Mouse (Mus musculus) ES-Bruce4 (cell line): ENCODE results near the gene Cdc42ep1. TPM values are rescaled to one million over a fixed set of nuclear protein-coding genes. Genes with fewer than 3 reads are reported as not detected.

Experiments used
- H3K27ac ChIP-seq: 2 replicates; pipeline ENCODE4 v1.5.1; 2012; ENCODE audit warnings: low read length, inconsistent platforms; ENCODE audit not compliant: insufficient read depth
- H3K27me3 ChIP-seq: 2 replicates; pipeline ENCODE4 v1.6.1; 2012; ENCODE audit warnings: mild to moderate bottlenecking, low read length, inconsistent platforms; ENCODE audit not compliant: control insufficient read depth, poor library complexity, insufficient read depth, severe bottlenecking
- H3K36me3 ChIP-seq: 2 replicates; pipeline ENCODE4 v1.6.1; 2012; ENCODE audit warnings: inconsistent platforms, mild to moderate bottlenecking, low read length, moderate library complexity; ENCODE audit not compliant: control insufficient read depth, poor library complexity, insufficient read depth, severe bottlenecking
- H3K4me1 ChIP-seq: one replicate; pipeline ENCODE4 v1.8.1; 2011; ENCODE audit warnings: low read length; ENCODE audit not compliant: control insufficient read depth, insufficient read depth
- H3K4me3 ChIP-seq: 2 replicates; pipeline ENCODE4 v1.5.1; 2011; ENCODE audit warnings: low read depth, mild to moderate bottlenecking, low read length
- H3K9ac ChIP-seq: 2 replicates; pipeline ENCODE4 v1.6.1; 2012; ENCODE audit warnings: low read depth, mild to moderate bottlenecking, inconsistent platforms; ENCODE audit not compliant: poor library complexity, severe bottlenecking
- H3K9me3 ChIP-seq: replicated peaks from 2 replicates; pipeline ENCODE4 v1.6.1; 2012; ENCODE audit warnings: mild to moderate bottlenecking, low read length, inconsistent platforms; ENCODE audit not compliant: control insufficient read depth, poor library complexity, insufficient read depth, severe bottlenecking
- CTCF ChIP-seq: IDR thresholded peaks from one replicate; pipeline ENCODE4 v1.8.1; 2011; ENCODE audit warnings: low read depth, low read length
- EP300 ChIP-seq: IDR thresholded peaks from 2 replicates; pipeline ENCODE4 v1.6.1; 2011; ENCODE audit warnings: low read depth, low read length; ENCODE audit not compliant: insufficient read depth
- POLR2A ChIP-seq: IDR thresholded peaks from one replicate; pipeline ENCODE4 v1.8.1; 2011; ENCODE audit warnings: low read length; ENCODE audit not compliant: insufficient read depth
- polyA plus RNA-seq: library from polyadenylated mRNA; stranded (reverse); fragments of >200 nt; gene quantifications from 2 replicates; pipeline ENCODE4 v1.2.4, GENCODE M21; 2011; ENCODE audit warnings: low read depth; ENCODE audit not compliant: missing spikeins, insufficient read depth, insufficient read length

Gene Cdc42ep1
- polyA plus RNA-seq, 1 experiment = 9.2 TPM

DNA sequence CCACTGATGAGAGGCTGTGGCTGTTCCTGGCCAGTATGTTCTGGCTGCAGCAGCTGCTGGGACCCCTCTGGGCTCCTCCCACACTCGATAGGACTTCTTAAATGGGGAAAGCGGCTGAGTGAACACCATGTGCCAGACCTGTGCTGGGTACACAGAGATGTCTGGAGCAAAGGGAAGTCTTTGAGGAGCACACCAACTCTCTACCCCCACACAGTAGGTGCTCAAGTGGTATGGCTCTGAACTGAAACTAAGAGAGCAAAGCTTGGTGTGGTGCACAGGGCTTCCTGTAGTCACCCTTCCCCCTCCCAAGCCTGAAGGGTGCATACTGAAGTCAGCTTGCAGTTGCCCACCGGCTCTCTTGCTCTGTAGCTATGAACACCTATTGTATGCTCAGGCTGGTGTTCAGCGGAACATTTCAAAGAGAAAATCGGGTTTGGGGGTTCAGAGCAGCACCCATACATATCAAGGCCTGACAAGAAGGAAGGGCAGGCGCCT lies 56.1 kb downstream of the Cdc42ep1 start:
- Histone ChIP-seq H3K9me3 (no peaks in the 10 kb centered on the region), H3K27ac (no peak overlapping the region), H3K36me3 (no peaks in the 10 kb centered on the region), H3K4me1 (peaks cover 6% of the 10 kb centered on the region), H3K4me3 (no peak overlapping the region; the same call in 1 of the 2 replicates), H3K9ac (no peak overlapping the region), H3K27me3 (no peaks in the 10 kb centered on the region)
- TF ChIP-seq EP300 = no peak
- TF ChIP-seq CTCF = no peak
- no peak for TF ChIP-seq POLR2A

- H3K4me3 ChIP-seq = peak within 1 kb of the TSS; percentile 79
- H3K27ac ChIP-seq = no peak within 1 kb of the TSS
These were observed 57.0 kb downstream of the Cdc42ep1 start, which contains the start of gene Gm49510 for GRCm38 (mm10) chr15:78899409-78899739. Gene Gm49510 (plus strand): TSS chr15:78899667.

DNA sequence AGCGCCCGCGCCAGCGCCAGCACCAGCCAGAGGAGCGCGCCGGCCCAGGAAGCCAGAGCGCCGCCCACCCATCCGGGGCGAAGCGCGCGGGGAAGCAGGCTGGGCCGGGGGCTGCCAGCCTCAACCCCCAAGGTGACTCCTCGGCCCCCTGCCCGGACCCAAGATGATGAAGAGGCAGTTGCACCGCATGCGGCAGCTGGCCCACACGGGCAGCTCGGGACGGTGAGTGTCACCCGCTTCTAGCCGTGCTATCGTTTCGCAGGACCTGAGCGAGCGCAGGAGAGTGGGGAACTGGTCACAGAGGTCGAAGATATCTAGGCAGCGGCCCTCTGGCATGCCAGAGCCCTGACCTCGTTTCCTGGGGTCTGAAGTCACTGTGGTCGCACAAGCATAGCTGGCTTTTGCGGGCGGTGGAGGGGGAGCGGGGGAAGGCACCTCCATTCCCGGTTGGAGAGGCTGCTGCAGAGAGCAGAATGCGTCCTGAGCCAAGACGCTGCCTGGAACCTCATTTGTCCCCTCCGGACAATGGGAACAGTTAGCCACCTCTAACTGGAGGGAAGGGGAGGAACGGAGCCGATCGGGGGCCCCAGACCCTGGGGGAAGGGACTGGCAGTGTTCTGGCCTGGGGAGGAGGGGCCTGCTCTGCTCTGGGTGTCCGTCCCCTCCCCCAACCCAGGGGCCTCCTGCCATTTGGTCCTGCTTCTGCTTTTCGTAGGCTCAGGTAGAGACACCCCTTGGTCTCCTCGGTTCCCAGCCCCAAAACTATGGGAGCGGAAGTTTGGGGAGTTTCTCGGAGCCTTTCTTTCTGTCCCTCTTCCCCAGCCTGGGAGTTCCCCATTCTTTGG lies 57.5 kb downstream of the Cdc42ep1 start, which contains the start of gene Sh3bp1:
Gene Sh3bp1, plus strand, starts transcription at position 29 of the 845 bp plus-strand sequence.
- no peak for TF ChIP-seq CTCF
- Histone ChIP-seq H3K4me3 (peak within 1 kb of the TSS; percentile 79), H3K27ac (no peak within 1 kb of the TSS), H3K36me3 (no peaks in the 10 kb centered on the region), H3K4me1 (peaks cover 6% of the 10 kb centered on the region), H3K9ac (peak within 1 kb of the TSS; percentile 45), H3K9me3 (no peaks in the 10 kb centered on the region), H3K27me3 (no peaks in the 10 kb centered on the region)

More at GRCm38 (mm10) chr15:78899409-78899739, 57.0 kb downstream of the Cdc42ep1 start, which contains the start of gene Gm49510:
- H3K36me3 ChIP-seq = no peaks in the 10 kb centered on the region
- peaks cover 6% of the 10 kb centered on the region for H3K4me1 ChIP-seq
- no peaks in the 10 kb centered on the region for H3K9me3 ChIP-seq
- H3K9ac ChIP-seq = peak within 1 kb of the TSS; percentile 45
- TF ChIP-seq POLR2A (no peak), CTCF (no peak), EP300 (no peak)
- no peaks in the 10 kb centered on the region for H3K27me3 ChIP-seq

Other genes starting within 250 kb of the Cdc42ep1 start
- 0.40 and 0.41 TPM in 2 replicates for gene Cyth4, start 245.6 kb upstream of the Cdc42ep1 start, polyA plus RNA-seq
- 0.07 and 0.12 TPM in 2 replicates for gene Elfn2, start 123.9 kb upstream of the Cdc42ep1 start, polyA plus RNA-seq
- 4.4 and 5.2 TPM in 2 replicates for gene Mfng, start 69.1 kb upstream of the Cdc42ep1 start, polyA plus RNA-seq
- gene Card10, start 39.6 kb upstream of the Cdc42ep1 start, polyA plus RNA-seq = 19.6 and 21.5 TPM in 2 replicates
- 2.4 TPM in 1 of 2 replicates, not detected in the other for gene Lgals2, start 12.9 kb downstream of the Cdc42ep1 start, polyA plus RNA-seq
- 25.8 and 29.3 TPM in 2 replicates for gene Gga1, start 34.6 kb downstream of the Cdc42ep1 start, polyA plus RNA-seq
- not detected in 2 replicates for gene Gm49510, start 57.0 kb downstream of the Cdc42ep1 start, polyA plus RNA-seq
- 26.8 and 41.7 TPM in 2 replicates for gene Sh3bp1, start 57.1 kb downstream of the Cdc42ep1 start, polyA plus RNA-seq
- gene Pdxp, start 71.3 kb downstream of the Cdc42ep1 start, polyA plus RNA-seq = 22.8 and 28.0 TPM in 2 replicates
- gene Lgals1, start 84.1 kb downstream of the Cdc42ep1 start, polyA plus RNA-seq = 225 and 232 TPM in 2 replicates
- gene Nol12, start 92.3 kb downstream of the Cdc42ep1 start, polyA plus RNA-seq = 42.3 and 45.1 TPM in 2 replicates
- gene Triobp, start 105.1 kb downstream of the Cdc42ep1 start, polyA plus RNA-seq = 49.5 and 57.1 TPM in 2 replicates
- 59.8 TPM in 2 replicates for gene H1f0, start 185.8 kb downstream of the Cdc42ep1 start, polyA plus RNA-seq
- gene Galr3, start 199.3 kb downstream of the Cdc42ep1 start, polyA plus RNA-seq = not detected in 2 replicates
- gene Ankrd54, start 220.3 kb downstream of the Cdc42ep1 start, polyA plus RNA-seq = 16.6 and 18.2 TPM in 2 replicates
- 598 and 608 TPM in 2 replicates for gene Eif3l, start 232.6 kb downstream of the Cdc42ep1 start, polyA plus RNA-seq